Mouse (Mus musculus) heart, postnatal 0 days (tissue): Measurements from ENCODE around the gene Evpl. TPM values are rescaled to one million over a fixed set of nuclear protein-coding genes. Genes with fewer than 3 reads are reported as not detected.

ENCODE experiments used
- ATAC-seq: fragments of 200-750 bp; cut with Nextera tagmentation; 2 replicates; pipeline ENCODE4 v1.8.0; 2017; ENCODE audit warnings: low read depth, moderate number of reproducible peaks, moderate library complexity; ENCODE audit not compliant: insufficient read depth
- DNase-seq: peaks from one replicate; pipeline ENCODE4 v3.0.0-alpha.2; 2016; ENCODE audit warnings: low spot score
- H3K27ac ChIP-seq: fragments of 300-500 bp; sonication (generic); 2 replicates; pipeline ENCODE4 v1.5.1; 2014; ENCODE audit warnings: low read depth, mild to moderate bottlenecking
- H3K27me3 ChIP-seq: fragments of 300-500 bp; sonication (generic); 2 replicates; pipeline ENCODE4 v1.6.1; 2014; ENCODE audit warnings: low read length, mixed read lengths; ENCODE audit not compliant: control insufficient read depth, insufficient read depth
- H3K36me3 ChIP-seq: fragments of 300-500 bp; sonication (generic); replicated peaks from 2 replicates; pipeline ENCODE4 v1.6.1; 2014; ENCODE audit warnings: low read length, mixed read lengths; ENCODE audit not compliant: control insufficient read depth, insufficient read depth
- H3K4me1 ChIP-seq: fragments of 300-500 bp; sonication (generic); 2 replicates; pipeline ENCODE4 v1.6.1; 2014; ENCODE audit warnings: antibody characterized with exemption; ENCODE audit not compliant: control insufficient read depth, insufficient read depth
- H3K4me2 ChIP-seq: fragments of 300-500 bp; sonication (generic); 2 replicates; pipeline ENCODE4 v1.6.1; 2014; ENCODE audit warnings: low read depth, mild to moderate bottlenecking, low read length, moderate library complexity
- H3K4me3 ChIP-seq: fragments of 300-500 bp; sonication (generic); 2 replicates; pipeline ENCODE4 v1.5.1; 2014; ENCODE audit warnings: low read depth, low read length
- H3K9ac ChIP-seq: fragments of 300-500 bp; sonication (generic); replicated peaks from 2 replicates; pipeline ENCODE4 v1.6.1; 2014; ENCODE audit warnings: low read depth, low read length, mixed read lengths
- H3K9me3 ChIP-seq: fragments of 300-500 bp; sonication (generic); replicated peaks from 2 replicates; pipeline ENCODE4 v1.6.1; 2016; ENCODE audit warnings: low read length; ENCODE audit not compliant: control insufficient read depth
- CTCF ChIP-seq: IDR thresholded peaks from 2 replicates; pipeline ENCODE4 v1.5.1; 2016; ENCODE audit warnings: antibody characterized with exemption, control low read depth, low read depth
- EP300 ChIP-seq: IDR thresholded peaks from 2 replicates; pipeline ENCODE4 v1.6.1; 2016; ENCODE audit warnings: antibody characterized with exemption, low read depth
- WGBS: fragments of 180-500 bp; shearing (Covaris S2); extraction: QIAGEN DNeasy Blood & Tissue Kit; methylation state at CpG from one replicate; pipeline ENCODE4 v1.1.7; 2014; 5-methylcytosine and 5-hydroxymethylcytosine counted together
- polyA plus RNA-seq: library from polyadenylated mRNA; unstranded; fragments of >200 nt; fragmentation: Nextera tagmentation; extraction: Ambion mirVana; gene quantifications from 2 replicates; pipeline ENCODE4 v1.2.1, GENCODE M21; 2015
- total RNA-seq: library from RNA; depleted of rRNA; stranded (reverse); fragments of >200 nt; gene quantifications from 2 replicates; pipeline ENCODE4 v1.2.3, GENCODE M21; 2014; ENCODE audit warnings: low replicate concordance

The Evpl gene
- total and polyA plus RNA-seq, 2 experiments from 2014 or later, result 0.45 to 3.4 TPM

DNA sequence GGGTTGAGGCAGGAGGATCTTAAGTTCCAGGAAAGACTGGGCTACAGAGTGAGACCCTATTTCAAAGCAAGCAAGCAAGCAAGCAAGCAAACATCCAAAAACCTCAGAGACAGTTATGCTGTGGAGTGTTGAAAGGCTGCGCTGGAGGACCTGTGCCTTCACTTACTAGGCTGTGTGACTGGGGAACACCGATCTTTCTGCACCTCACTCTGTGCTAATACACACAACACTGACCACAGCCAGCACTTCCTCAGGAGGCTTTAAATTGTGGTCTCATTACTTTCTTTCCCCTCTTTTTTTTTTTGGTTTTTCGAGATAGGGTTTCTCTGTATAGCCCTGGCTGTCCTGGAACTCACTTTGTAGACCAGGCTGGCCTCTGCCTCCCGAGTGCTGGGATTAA lies 28.0 kb upstream of the Evpl start:
- no peaks in the 10 kb centered on the region for H3K9me3 ChIP-seq
- no peaks in the 10 kb centered on the region for H3K27me3 ChIP-seq
- no peak overlapping the region for H3K4me3 ChIP-seq
- DNase-seq (no peak), ATAC-seq (no peak)
- H3K4me1 ChIP-seq, result no peaks in the 10 kb centered on the region
- no peak overlapping the region for H3K9ac ChIP-seq
- no peak overlapping the region for H3K27ac ChIP-seq
- H3K4me2 ChIP-seq, result no peak overlapping the region
- H3K36me3 ChIP-seq, result peaks cover 96% of the 10 kb centered on the region
- TF ChIP-seq EP300, result no peak
- no peak for TF ChIP-seq CTCF
- 88% methylated on average over 4 of the region's 4 CpGs for WGBS

DNA sequence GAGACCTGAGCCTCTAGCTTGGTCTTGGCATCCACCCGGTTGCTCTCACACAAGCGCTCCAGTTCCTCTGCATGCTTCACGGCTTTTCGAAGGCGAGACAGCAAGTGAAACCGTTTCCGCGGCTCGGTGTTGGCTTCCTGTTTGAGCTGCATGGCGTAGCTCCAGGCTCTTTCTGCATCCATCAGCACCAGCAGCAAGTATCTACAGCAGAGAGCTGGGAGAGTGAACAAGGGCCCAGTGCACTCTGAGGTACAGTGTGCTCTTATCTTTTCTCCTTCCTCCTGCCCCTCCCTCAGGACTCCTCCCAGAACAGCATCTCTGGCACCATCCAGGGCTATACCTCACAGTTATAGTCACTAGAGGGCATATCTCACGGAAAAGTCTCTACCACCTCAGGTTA lies 27.5 kb upstream of the Evpl start:
- H3K4me3 ChIP-seq, result no peak overlapping the region
- H3K36me3 ChIP-seq, result peaks cover 96% of the 10 kb centered on the region

DNA sequence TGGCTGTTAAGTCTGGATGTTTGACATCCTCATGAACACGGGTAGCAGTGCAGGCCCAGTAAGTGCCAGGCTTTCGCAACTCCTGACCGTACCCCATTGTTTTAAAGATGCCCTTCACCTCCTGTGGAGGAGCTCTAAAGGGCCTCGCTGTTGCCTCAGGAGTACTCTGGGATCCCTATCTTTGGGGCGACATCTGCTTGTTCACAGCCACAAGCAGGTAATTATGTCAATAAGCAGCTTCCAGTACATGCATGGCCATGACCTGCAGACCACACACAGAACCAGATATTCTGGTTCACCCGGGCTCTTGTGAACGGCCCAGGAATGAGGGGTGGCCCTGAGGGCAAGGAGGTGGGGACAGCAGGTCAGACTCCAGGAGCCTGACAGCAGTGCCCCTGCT lies 22.4 kb upstream of the Evpl start:
- Histone ChIP-seq H3K27ac (no peak overlapping the region), H3K4me2 (no peak overlapping the region), H3K36me3 (peaks cover 87% of the 10 kb centered on the region), H3K27me3 (no peaks in the 10 kb centered on the region), H3K9me3 (no peaks in the 10 kb centered on the region), H3K9ac (no peak overlapping the region), H3K4me3 (no peak overlapping the region), H3K4me1 (no peaks in the 10 kb centered on the region)
- no peak for DNase-seq
- ATAC-seq, result no peak
- TF ChIP-seq EP300, result no peak
- no peak for TF ChIP-seq CTCF
- WGBS, result 85% methylated on average over 7 of the region's 7 CpGs

More for the DNA sequence above, 27.5 kb upstream of the Evpl start:
- no peak overlapping the region for H3K4me2 ChIP-seq
- no peak overlapping the region for H3K27ac ChIP-seq
- H3K9ac ChIP-seq, result no peak overlapping the region
- TF ChIP-seq CTCF, result no peak
- TF ChIP-seq EP300, result no peak
- H3K4me1 ChIP-seq, result no peaks in the 10 kb centered on the region
- WGBS, result 83% methylated on average over 11 of the region's 11 CpGs
- no peak for ATAC-seq
- DNase-seq, result no peak
- no peaks in the 10 kb centered on the region for H3K9me3 ChIP-seq
- H3K27me3 ChIP-seq, result no peaks in the 10 kb centered on the region

GRCm38 (mm10) chr11:116259461-116259860 lies 21.6 kb upstream of the Evpl start:
- Histone ChIP-seq H3K4me2 (no peak overlapping the region), H3K27me3 (no peaks in the 10 kb centered on the region), H3K27ac (no peak overlapping the region), H3K9me3 (no peaks in the 10 kb centered on the region), H3K9ac (no peak overlapping the region), H3K4me3 (no peak overlapping the region), H3K36me3 (peaks cover 89% of the 10 kb centered on the region), H3K4me1 (no peaks in the 10 kb centered on the region)
- DNase-seq (no peak), ATAC-seq (no peak)
- no peak for TF ChIP-seq EP300
- no peak for TF ChIP-seq CTCF
- WGBS, result 87% methylated on average over 8 of the region's 8 CpGs

- no peak for DNase-seq
- Histone ChIP-seq H3K9ac (no peak overlapping the region), H3K27ac (no peak overlapping the region), H3K9me3 (no peaks in the 10 kb centered on the region), H3K4me2 (no peak overlapping the region), H3K4me3 (no peak overlapping the region), H3K36me3 (peaks cover 88% of the 10 kb centered on the region), H3K27me3 (no peaks in the 10 kb centered on the region), H3K4me1 (no peaks in the 10 kb centered on the region)
- 78% methylated on average over 9 of the region's 9 CpGs for WGBS
- TF ChIP-seq CTCF, result no peak
- no peak for TF ChIP-seq EP300
- ATAC-seq, result no peak
These were observed 18.3 kb upstream of the Evpl start for GRCm38 (mm10) chr11:116255982-116256675.
